Mouse (Mus musculus) gonadal fat pad, adult 2 months (tissue): ENCODE data around the gene Zfp553. TPM values are rescaled to one million over a fixed set of nuclear protein-coding genes. Genes with fewer than 3 reads are reported as not detected.

ENCODE experiments used
- DNase-seq: peaks from one replicate; pipeline ENCODE4 v3.0.0-alpha.2; 2012; ENCODE audit warnings: low read depth
- polyA plus RNA-seq: library from polyadenylated mRNA; depleted of rRNA; stranded (reverse); fragments of >200 nt; gene quantifications from 2 replicates; pipeline ENCODE4 v1.2.3, GENCODE M21; 2012; rRNA removed

The Zfp553 gene
- 13.4 and 14.2 TPM in 2 replicates for polyA plus RNA-seq

DNA sequence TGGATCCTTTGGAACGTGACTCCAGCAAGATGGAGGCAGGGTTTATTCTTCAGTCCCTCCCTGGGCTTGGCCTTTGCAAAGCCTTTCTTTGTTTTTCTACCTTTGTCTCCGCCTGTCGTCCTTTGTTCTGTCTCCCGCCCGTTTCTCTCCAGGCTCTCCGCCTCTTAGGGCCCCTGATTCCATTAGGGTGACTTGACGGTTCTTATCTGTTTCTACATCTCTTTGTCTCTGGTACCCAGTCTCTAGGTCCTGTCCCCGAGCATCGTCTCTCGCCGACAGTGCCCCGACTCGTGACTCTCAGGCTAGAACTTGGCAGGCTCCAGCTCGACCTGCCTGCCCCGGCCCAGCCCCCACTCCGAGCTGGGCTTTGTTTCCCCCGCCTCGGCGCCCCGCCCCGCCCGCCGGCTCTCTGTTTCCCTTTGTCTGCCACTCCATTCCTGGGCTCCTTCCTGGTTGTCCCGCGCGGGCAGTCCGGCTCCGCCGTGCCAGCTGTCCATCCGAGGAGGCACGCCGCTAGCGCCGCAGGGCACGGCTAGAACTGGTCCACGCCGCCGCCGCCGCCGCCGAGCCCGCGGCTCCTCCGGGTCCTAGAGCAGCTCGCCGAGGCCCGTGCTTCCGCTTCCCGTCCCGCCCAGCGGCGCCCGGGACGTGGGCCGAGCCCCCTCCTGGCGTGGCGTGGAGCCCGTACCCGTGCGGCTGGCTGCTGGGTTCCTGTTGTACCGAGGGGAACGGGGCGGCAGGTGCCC, at the start of gene Zfp553, which contains the start of gene Sept1:
Gene Zfp553 (plus strand): TSS at position 440 of the 746 bp plus-strand sequence.
Gene Sept1 (minus strand): TSS at position 509 of the 746 bp plus-strand sequence.
- no peak for DNase-seq

- DNase-seq, result no peak
These were observed 49.5 kb upstream of the Zfp553 start for GRCm38 (mm10) chr7:127183345-127183744.

DNA sequence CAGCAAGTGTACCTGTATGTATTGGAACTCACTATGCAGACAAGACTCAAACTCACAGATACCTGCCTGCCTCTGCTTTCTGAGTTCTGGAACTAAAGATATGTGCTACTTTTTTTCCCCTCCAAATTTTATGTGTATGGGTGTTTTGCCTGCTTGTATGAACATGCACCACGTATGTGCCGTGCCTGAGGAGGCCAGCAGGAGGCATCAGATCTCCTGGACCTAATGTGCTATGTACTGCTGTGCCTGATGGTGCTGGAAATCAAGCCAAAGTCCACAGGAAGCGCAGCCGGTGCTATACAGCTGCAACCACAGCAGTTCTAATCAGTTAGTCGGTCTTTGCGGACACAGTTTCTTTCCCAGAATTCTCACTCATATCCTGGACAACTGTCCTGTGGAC, 49.0 kb upstream of the Zfp553 start:
- no peak for DNase-seq

- DNase-seq, result no peak
These were observed 48.1 kb upstream of the Zfp553 start for GRCm38 (mm10) chr7:127184720-127185119.

DNA sequence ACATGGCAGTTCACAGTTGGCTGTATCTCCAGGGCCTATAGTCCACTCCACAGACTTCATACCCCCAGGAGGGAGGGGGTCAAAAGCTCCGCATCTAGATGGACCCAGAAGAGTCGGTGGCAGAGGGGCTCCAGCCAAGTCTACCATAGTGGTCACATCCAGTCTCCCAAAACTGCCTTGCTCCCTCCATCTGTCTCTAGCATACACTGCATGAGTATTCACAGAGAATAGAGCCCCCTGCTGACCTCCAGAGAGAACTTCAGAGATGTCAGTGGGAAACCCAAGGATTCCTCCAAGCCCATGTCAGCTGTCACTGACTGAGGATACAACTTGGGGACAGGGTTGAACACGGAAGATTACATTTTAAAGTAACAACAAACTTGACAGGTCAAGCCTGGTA, 47.3 kb upstream of the Zfp553 start:
- DNase-seq, result no peak

DNA sequence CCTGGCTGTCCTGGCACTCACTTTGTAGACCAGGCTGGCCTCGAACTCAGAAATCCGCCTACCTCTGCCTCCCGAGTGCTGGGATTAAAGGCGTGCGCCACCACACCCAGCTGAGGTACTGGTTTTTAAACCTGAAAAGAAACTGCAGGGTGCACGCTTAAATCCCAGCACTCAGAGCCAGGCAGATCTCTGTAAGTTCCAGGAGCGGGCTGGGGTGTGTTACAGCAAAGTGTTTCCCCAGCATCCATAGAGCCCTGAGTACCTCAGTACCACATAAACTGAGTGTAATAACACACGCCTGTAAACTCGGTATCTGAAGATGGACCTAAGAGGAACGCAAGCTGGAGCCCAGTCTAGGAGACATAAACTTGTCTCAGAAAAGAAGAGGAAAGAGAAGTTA, 45.5 kb upstream of the Zfp553 start:
- no peak for DNase-seq

GRCm38 (mm10) chr7:127188305-127189276, 44.3 kb upstream of the Zfp553 start:
- no peak for DNase-seq

- DNase-seq, result no peak
These were observed 42.2 kb upstream of the Zfp553 start for GRCm38 (mm10) chr7:127190672-127191071.

- DNase-seq, result no peak
These were observed 39.9 kb upstream of the Zfp553 start for GRCm38 (mm10) chr7:127192989-127193388.

GRCm38 (mm10) chr7:127194011-127194632, 38.7 kb upstream of the Zfp553 start:
- no peak for DNase-seq

DNA sequence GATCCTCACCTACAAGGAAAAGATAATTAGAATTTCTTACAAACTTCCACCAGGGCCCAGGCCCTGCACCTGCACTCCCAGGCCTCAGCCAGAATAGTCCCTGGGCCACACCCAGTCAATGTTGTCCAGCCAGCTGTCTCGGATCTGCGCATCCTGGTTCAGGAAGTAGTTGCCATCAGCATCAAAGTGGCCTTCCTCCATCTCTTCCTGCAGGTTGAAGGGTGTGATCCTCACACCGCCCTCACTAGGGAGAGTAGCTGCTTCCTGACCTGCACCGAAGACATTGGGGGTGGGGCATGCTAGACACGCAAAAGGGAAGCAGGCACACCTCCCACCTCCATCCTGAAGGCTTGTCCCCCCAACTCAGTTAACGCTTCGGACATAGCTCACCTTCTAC, 38.2 kb upstream of the Zfp553 start:
- DNase-seq, result no peak

- DNase-seq, result peak; percentile 82
These were observed 37.1 kb upstream of the Zfp553 start, which contains the start of gene Cd2bp2 for GRCm38 (mm10) chr7:127195544-127196295. TSS of gene Cd2bp2 (minus strand) at chr7:127196050.

DNA sequence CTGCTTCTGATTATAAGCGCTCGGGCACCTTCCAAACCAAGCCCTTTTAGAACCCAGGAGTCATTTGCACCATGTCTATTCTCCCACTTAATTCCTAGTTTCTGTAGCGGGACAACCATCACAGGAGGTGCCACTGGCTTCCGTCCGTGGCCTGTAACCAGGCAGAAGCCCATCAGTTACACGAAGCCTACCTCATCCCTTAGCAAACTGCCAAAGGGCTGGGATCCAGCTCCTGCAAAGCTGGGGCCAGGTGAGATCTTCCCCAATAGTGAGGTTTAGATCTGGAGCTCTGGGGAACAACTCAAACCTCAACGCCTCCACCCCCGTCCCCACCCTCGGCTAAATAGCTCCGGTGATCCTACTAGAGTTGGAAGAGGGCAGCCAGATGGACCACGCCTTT, 36.4 kb upstream of the Zfp553 start:
- no peak for DNase-seq

DNA sequence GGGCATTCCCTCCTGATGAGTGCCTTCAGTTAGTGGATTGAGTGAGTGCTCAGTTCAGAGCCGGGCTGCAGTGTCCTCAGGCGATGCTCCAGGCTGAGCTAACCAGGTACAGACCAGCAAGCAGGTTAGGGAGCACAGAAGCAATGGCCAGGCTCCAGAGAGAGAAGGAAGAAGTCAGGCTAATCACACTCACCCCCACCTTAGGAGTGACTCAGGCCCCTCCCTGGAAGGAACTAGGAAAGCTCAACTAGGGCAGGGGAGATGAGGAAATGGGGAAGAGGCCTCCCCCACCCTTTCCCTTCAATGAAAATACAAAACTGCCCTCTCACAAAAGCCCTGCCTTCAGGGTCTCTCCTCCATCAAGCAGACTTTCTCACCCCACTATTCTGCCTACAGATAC, 26.3 kb upstream of the Zfp553 start:
- no peak for DNase-seq

DNA sequence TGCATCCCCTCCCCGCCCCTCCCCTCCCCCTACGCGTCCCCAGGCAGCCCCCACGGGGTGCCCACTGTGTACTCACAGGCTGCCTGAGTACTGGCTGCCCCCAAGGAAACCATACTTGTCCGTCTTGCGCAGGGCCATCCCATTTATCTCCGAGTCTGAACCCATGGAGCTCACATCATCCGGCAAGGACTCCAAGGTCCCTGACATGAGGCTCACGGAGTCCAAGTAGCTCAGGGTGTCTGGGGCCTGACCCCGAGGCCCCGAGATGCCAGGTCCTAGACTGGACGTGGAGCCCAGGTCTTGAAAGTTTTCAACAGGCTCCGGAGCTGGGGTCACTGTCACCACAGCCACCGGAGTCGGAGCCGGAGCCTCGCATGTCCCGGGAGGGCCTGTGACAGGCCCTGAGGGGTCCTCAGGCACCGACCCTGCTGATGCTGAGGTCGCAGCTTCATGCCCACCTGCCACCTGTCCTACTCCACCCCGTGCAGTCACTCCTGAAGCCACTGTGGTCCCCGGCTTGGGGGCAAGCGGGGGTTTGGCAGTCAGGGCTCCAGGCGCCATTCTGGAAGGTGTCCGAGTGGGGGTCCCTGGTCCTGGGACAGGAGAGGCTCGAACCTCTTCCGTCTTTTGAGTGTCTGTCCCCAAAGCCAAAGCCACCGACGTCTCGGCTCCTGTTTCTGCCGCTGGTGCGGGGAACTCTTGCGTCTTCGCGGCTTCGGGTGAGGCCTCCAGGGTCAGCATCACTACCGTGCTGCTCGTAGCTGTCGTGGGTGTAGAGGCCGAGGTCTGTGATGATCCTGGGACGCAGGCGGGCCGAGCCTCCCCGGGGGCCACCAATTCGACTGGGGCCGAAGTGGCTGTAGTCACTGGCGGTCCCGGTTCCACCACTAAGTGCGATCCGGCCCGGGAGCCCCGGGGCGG, 25.2 kb upstream of the Zfp553 start:
- no peak for DNase-seq

DNA sequence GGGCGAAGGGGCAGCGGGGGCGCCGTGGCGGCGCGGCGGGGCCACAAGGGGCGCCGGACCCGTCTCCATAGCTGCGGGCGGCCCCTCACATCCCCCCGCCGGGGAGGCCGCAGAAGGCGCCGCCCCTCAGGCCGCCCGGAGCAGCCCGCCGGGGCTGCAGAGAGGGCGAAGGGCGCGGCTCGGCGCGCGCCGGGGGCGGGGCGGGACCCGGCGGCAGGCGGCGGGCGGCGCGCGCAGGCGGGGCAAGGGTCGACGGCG, 24.6 kb upstream of the Zfp553 start, which contains the start of gene Tbc1d10b:
Gene Tbc1d10b (minus strand): TSS at position 174 of the 258 bp plus-strand sequence.
- no peak for DNase-seq

GRCm38 (mm10) chr7:127208553-127209438, 24.1 kb upstream of the Zfp553 start, which contains the start of gene Mylpf:
TSS of gene Mylpf (plus strand) at chr7:127208890.
- peak; percentile 97 for DNase-seq

DNA sequence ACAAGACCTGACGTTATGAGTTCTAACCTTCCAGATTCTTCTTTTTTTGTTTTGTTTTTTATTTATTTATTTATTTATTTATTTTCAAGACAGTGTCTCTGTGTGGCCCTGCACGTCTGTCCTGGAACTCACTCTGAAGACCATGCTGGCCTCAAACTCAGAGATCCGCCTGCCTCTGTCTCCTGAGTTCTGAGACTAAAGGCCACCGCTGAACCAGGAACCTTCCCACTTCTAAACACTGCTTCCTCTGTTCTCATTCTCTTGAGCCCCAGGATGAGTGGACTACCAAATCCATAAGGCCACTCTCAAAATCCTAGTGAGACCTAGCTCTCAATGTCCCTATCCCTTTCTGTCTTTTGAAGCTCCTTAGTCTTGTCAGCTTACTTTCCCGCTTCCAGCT, 23.0 kb upstream of the Zfp553 start:
- DNase-seq, result no peak

DNA sequence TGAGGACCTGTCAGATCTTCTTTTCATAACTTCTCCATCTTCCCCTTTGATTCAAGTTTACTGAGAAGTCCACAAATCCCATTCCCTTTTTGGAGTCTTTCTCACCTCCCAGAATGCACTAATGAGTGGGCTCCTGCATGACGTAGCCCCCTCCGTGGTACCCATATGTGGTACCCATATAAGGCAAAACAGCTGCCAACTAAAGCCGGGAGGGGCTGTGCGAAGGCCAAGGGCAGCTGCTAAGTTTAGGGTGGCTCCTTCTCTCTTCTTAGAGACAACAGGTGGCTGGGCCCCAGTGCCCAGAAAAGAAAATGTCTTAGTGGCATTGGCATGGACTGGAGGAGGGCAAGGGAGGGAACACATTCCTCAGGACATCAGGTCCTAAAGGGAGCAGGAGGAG, 22.6 kb upstream of the Zfp553 start:
- DNase-seq, result no peak
